Mouse (Mus musculus): ENCODE measurements at regions not wholly inside any gene's neighbourhood (a gene's known extent, or its start where the extent isn't known, plus 50 kb on each side); places are given as distances from the start of the nearest gene placed in this dataset.

DNA sequence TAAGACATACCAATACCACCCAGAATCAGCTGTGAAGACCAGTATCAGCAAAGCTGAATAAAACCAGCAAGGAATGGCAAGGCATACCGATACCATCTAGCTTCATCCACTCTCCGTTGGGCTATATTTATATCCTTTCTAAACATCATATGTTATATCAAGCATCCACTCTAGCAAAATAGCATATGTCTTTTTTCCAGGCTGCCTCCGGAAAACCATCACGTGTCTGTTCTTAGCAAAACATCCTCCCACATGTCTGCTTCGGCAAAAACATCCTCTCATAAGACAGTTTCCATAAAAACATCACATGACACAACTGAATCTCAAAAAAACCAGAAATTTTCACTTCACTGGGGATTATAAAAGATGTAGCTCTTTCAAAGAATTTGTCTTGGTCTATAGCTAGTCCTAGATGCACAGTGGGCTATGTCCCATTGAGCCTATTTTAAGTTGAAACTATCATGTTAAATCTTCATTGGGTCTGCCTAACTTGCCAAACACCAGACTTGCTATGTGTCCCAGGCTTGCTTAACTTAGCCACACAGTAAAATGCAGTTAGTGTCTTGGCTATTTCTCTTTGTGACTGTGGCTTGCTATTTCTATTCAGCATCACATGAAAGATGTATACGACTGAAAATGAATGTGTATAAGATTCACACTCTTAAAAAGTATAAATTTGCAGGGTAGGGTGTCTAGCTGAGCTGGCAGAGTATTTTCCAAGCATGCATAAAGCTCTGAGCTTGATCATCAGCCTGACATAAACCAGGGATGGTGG lies 278.2 kb downstream of the Kcnrg start:
- DNase-seq (ENCODE audit: low spot score in 2 of 2), result no peak

DNA sequence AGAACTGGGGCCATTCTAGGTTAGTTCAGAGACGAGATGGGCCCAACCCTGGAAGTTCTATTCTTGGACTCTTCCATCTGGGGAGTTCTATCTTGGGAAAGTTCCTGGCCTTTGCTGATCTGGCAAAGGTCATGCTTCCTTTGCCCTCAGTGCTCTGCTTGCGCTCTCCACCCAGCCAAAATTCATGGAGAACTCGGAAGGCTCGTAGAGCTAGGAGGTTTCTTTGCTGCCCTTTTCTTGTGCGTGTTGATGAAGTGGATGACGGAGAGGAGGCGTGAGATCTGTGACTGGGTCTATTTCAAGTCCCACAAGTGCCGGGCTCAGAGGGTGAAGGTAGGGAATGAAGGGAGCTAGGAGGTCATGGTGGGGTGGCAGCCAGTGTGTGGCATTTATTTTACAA lies 282.4 kb downstream of the Kcnrg start:
- DNase-seq (ENCODE audit: low spot score in 2 of 2), result no peak

DNA sequence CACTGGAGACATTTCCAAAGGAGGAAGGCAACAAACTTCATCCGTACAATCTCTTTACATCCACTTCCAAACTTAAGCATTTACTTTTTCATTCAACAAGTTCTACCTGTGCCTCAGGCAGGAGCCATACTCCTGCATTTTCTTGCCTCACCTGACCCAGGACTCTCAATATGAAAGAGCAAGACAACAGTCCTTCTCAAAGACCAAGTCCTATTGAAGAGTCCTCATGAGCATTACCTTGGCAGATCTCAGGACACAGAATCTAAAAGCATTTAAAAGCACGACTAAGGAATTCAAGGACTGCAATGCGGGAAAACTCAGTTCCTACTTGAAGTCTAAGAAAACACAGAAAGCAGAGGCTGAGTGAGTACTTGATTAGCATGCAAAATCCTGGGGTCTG lies 286.5 kb downstream of the Kcnrg start:
- no peak for DNase-seq (ENCODE audit: low spot score in 2 of 2)

DNA sequence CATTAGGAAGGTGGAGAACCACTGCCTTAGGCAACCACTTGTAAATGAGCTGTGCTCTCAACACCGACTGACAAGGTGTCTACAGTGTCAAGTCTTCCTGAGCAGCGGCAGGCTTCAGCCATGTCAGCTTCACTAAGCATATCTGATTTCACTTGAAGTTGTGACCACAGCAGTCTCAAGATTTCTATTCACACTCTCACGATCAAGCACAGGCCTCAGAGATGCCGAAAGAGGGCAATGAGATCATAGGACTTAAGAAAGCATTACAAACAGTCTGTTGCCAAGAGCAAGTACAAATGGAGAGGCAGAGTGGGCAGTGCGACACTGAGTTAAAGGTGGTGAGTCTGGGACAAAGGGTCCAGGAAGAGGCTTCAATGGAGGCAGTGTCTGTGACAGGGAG lies 289.6 kb downstream of the Kcnrg start:
- no peak for DNase-seq (ENCODE audit: low spot score in 2 of 2)

DNA sequence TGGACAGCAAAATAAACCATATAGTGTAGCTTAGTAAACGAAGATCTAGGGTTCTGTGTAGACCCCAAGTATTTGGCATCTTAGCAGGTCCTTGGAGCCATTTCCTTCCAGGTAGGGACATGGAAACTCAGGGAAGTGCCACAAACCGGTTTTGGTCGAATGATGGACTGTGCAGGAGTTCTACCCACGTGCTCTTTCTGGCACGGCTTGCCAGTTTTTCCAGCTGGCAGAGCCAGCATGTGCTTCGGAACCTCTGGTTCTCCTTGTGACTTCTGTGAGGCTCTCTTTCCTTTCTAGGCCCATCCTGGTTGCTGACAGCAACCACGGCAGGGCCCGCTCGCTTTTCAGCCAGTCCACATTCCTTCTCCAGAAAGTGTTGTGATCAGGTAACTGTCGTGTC lies 291.4 kb downstream of the Kcnrg start:
- no peak for DNase-seq (ENCODE audit: low spot score in 2 of 2)

DNA sequence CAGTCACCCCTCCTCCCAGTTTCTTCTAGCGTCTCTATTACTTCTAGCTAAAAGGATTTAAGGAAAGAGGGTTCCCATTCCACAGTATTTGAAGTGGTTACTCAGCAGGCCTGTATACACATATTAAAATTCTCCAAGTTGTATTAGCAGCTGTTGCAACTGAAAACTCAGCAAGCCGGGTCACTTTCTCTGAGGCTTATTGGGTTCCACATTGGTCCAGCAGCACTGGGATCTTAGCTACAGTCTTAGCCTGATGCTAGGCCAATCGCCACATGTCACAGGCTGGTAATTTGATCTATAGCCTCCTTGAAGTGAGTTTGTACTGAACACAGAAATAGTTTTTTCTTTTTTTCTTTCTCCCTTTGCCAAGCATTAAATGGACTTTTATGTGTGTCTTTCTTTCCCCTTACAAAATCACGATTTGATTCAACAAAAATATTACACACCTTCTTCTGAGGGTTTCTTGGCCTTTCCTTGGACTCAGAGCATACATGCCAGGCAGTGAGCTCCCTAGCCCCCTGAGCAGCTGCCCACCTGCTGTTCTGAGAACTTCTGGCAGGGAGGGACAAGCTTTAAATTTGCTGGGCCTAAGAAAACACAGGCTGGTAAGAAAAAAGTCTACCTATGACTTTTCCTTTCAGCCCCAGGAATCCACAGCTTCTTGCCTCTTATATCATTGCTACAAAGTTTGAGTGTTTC lies 297.3 kb downstream of the Kcnrg start:
- DNase-seq (ENCODE audit: low spot score in 2 of 2), result no peak

DNA sequence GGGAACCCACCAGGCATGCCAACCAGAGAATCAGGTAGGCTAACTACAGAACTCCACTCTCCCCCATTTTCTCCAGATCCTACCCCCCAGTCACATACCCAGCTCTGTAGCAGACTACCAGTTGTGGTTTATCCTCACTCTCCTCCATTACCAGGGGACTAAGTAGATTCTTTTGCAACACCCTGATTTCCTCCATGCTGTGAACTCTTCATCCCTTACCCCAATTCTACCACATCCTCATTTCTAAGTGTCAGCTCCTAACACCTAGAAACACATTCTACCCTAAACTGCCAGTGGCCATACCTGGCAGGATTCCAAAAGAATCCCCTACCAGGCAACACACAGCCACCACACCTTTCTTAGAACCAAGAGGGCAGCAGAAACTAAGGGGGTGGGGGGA lies 310.9 kb downstream of the Kcnrg start:
- DNase-seq (ENCODE audit: low spot score in 2 of 2), result no peak

DNA sequence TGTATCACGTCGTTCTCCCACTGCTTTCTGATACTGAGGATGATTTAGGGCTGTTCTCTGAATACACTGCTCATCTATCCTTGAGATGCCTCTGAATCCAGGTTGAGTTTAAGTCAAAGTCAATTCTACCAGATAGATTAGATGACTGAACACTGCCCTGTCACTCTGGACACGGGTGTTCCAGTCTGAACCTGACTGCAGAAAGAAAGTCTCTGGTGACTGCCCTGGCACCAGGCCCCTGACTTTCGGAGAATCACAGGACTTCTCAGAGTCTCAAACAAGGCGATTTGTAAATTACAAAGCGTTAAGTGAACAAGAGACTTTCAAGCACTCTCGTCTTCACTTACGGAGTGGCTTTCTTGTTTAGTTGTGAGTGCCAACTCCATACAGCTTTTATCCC lies 324.6 kb downstream of the Kcnrg start:
- no peak for DNase-seq (ENCODE audit: low spot score in 2 of 2)

DNA sequence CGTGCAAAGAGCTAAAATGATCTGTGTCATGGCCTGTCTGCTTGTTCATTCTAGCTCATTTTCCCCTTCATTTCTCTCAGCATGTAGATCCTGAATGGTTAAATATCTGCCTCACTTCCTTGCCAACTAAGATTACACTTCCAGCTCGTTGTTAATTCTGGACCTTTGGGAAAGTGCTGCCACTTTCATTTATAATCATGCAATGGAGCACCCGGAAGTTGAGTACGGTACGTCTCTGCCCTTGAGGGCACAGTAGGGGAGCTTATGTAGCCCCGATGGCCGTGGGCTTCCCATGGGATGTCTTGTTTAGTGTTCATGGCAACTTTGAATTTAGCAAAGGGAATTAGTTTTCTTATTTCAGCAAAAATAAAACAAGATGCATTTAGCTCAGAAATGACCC lies 334.4 kb downstream of the Kcnrg start:
- no peak for DNase-seq (ENCODE audit: low spot score in 2 of 2)

DNA sequence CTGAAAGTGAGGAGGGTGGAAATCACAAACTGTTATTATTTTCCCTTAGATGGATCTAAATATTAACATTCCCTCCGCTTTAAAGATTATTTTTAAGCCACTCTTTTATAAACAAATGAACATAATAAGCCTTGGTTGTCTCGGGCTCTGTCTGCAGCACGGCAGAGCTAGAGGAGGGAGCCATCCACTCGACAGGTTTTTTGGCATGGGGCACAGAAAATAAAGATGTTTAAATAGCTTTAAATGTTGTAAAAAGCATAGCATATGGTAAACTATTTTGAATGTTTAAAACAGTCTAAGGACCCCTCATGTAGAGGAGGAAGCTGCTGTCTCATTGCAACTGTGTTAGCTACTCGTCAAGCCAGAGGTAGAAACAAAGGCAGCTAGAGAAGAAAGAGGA lies 338.4 kb downstream of the Kcnrg start:
- DNase-seq (ENCODE audit: low spot score in 2 of 2), result peak in 1 of 2 experiments; percentile 3

DNA sequence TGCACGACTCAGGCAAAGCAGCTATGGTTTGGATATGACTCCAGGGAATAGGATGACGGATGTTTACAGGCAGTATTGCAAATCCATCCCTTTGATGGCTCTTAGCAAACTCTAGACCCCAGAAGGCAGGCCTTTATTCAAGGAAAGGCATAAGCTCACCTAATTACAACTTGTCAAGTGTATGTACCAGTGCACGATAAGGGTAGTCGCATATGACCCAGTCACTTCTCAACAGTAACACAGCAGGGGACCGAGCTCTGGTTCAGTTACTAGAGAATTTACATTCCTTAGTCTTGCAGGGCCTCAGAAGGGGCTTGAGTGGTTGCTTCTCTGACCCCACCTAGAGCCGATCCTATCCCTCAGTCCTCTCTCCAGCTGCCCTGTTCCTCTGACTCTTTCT lies 342.2 kb downstream of the Kcnrg start:
- DNase-seq (ENCODE audit: low spot score in 2 of 2), result no peak

DNA sequence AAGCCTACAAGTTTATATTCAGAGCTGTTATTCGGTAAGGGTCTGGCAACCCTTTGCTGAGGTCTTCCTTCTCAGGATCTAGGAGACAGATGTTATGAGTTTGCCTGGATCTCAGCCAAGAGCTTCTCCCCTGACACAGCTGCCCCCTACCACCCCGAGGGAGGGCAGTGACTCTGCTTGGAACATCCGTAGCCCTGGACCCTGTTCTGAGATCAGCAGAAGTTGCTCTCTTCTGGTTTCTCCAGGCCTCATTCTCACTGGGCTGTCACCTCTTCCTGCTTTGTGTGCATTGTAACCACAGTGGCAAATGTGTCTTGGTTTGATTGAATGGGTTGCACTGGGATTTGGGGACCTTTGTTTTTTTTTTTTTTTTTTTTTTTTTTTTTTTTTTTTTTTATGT lies 342.4 kb upstream of the Rnaseh2b start:
- no peak for DNase-seq (ENCODE audit: low spot score in 2 of 2)

DNA sequence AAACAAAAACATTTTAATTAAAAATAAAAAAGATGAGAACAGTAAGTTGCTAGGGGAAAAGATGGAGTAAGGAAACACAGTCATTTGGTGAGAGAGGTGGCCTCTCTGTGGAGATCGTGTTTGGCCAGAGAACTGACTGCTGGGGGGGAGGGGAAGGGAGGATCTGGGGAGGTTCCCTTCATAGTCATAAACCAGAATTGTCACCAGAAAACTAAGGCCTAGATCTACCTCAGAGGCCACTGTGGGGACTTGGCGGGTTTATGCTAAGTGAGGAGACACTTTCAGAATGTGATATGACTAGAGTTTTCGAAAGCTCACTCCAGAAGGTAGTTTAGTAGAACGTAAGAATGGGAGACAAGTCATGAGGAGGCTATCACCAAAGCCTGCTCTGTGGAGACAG lies 339.4 kb upstream of the Rnaseh2b start:
- DNase-seq (ENCODE audit: low spot score in 2 of 2), result no peak

DNA sequence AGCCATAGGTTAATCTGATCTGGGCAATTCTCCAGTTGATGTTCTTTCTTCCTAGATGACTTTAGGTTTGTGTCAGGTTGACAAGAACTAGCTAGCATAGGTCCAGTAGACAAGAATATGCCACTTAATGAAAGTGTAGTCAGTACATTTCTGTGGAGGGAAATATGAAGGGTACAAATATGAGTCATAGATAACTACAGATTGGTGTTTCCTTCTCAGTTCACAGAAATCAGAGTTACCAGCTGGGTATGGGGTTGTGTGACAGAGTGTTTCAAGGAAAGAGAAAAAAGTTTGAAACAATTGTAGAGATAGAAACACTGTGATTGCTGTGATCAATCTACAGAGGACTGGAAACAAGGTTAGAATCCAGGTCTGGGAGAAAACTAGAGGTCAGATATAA lies 337.0 kb upstream of the Rnaseh2b start:
- DNase-seq (ENCODE audit: low spot score in 2 of 2), result no peak

DNA sequence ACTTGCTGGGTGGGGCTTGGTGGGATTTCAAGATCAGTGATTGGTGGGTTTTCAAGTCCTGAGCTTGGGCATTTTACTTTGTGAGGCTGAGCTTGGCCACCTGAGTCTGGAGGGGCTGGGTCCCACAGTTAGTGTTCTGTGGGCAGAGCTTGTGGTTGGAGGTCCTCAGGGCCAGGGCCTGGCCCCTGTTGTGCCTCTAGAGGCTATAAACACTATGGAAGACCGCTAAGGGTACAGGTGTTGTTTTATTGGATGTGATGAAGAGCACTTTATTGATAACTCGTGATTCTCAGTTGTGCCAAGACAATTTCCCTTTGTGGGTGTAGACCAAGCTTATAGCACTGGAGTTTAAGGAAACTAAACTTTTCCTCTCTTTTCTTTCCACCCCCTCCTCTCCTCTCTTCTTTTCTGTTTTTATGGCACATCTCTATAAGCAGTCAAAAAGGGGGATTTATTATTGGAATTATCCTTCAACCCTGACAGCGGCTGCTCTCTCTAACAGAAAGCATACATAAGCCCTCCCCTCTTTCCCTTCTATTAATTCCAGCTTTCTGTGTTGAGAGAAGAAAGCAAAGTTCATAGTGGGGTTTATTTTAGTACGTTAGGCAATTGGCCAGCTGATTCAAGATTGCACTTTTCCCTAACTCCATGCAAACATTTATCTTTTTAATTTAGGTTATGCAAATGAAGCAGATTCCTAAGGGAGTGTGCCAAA lies 332.0 kb upstream of the Rnaseh2b start:
- DNase-seq (ENCODE audit: low spot score in 2 of 2), result no peak

DNA sequence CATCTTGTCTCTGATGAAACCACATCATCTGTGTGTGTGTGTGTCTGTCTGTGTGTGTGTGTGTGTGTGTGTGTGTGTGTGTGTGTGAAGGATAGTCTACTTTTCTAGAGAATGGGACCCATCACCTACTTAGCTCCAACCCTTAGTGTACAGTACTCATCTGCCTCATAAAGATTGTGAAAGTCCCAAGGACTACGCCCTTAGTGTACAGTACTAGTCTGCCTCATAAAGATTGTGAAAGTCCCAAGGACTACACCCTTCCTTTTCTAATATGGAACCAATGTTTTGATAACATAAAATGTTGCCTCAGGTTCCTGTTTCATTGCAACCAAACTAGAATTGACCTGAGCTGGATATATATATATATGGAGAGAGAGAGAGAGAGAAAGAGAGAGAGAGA lies 323.9 kb upstream of the Rnaseh2b start:
- DNase-seq (ENCODE audit: low spot score in 2 of 2), result no peak

DNA sequence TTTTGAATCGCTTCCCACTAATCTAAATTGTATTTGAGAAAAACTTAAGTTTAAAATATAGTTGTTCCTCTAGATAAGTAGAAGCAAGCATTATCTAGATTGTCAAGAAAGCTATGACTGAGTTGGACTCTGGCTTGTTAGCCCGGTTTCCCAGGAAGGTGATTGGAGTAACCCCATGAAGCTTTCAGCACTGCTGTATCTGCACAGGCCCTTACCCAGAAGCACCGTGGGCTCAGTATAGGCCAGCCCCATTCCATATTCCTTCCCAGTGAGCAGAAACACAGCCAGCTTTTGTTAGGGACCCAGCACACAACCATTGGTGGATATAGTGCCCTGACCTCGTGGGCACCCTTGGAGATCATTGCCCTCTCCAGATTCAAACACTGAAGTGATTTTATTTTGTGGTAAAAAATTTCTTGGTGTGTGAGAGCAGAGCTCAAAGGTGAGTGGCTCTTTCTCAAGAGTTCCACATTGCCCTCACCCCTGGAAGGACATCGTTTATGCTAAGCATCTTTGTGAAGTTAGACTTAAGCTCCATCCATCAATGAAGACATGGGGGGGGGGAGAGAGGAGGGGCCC lies 323.3 kb upstream of the Rnaseh2b start:
- DNase-seq (ENCODE audit: low spot score in 2 of 2), result no peak

DNA sequence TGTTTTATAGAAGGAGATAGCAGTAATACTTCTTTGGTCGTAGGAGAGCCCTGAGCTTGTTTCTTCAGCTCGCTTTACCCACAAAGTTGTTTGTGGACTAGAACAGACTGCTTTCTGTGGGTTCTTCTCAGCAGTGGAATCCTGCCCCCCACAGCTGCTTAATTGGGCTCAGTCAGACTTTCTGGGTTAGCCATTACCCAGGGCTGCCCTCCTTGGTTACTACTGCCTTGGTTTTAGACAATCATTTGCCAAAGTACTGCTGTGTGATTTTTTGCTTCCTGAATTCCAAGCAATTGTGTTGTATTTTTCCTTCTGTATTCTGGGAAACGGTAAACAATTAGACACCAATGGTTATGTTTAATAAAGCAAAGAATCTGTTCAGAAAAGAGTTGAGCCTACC lies 321.8 kb upstream of the Rnaseh2b start:
- no peak for DNase-seq (ENCODE audit: low spot score in 2 of 2)

DNA sequence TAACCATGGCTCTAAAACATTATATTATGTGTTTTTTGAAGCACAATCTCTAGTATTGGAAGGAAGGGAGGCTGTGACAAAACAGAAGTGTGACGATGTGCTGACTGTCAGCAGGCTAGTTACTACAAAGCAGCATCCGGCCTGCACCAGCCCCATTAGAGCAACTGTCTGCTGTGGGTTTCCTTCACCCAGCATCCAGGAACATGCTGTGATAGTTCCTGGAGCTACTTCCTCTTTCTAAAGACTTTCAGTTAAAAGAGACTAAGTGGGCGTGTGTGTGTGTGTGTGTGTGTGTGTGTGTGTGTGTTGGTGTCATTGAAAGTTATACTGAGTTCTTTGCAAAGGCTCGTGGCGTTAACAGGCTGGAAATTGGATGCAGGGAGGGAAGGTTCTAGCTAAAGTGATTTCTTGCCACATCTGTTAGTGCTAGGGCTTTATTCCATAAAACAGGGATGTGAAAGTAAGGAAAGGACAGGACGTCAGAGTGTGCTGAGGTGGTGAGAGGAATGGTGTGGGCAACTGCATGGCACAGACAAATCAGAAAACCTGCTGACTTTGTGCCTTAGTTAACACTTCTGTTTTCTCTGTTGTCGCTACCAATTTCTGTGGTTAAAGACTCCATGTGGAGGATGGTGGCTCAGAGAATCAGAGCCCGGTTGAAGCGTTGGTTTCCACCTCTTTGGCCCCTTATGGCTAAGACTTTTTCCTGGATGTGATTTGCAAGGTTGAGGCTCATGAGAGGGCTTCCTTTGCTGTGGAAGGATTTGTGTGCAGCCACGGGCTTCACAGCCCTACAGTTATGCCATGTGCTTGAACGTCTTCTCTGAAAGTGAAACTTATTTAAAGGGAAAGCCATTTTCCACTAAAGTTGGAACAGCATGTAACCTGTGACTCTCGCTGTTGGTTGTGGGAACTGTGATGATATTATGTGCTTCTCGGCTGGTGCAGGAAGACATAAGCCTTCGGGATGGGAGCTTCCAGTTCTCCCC lies 321.0 kb upstream of the Rnaseh2b start:
- peak; percentile 6 to 12 for DNase-seq (ENCODE audit: low spot score in 2 of 2)

DNA sequence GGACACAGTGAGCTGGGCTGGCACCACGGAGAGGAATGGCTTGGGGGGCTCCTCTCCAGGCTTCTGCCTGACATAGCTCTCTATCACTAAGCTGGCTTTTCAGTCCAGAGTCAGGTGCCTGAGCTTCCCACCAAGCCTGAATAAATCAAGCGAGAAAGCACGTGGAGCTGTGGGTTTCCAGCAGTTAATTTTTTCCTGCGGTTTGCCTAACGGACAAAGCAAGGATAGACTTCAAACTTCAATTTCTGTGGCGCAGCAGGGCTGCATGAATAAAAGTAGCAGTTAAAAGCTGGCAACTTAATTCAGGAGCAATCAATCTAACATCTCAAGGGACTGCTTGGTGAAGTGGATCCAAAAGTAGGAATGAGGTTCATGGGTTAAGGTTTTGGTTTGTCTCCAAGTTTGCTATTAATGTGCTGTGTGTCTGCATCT lies 317.1 kb upstream of the Rnaseh2b start:
- DNase-seq (ENCODE audit: low spot score in 2 of 2), result no peak

DNA sequence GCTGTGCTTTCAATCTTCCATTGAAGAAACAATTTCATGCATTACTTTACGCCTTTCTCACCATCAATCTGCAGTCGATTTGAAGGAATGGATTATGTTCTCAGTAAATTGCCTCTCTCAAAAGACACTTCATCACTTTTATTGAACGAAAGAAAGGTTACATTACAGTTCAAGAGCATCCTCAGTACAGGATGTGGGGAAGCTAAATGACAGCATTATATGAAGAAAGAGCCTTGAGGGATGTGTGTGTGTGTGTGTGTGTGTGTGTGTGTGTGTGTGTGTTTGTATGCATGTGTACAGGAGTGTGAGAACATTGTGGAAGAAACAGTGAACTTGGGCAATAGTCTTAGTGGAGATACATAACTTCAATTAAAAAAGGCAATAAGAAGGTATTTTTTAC lies 311.8 kb upstream of the Rnaseh2b start:
- DNase-seq (ENCODE audit: low spot score in 2 of 2), result no peak

Data from left cerebral cortex, adult 18-20 months (tissue).